Mouse (Mus musculus): Measurements from ENCODE around the gene Stum.
"Not testable (repeated sequence)": the region's sequence is repeated elsewhere in the genome, so short reads cannot be mapped to it uniquely, and the experiment has no call there.

The Stum gene

DNA sequence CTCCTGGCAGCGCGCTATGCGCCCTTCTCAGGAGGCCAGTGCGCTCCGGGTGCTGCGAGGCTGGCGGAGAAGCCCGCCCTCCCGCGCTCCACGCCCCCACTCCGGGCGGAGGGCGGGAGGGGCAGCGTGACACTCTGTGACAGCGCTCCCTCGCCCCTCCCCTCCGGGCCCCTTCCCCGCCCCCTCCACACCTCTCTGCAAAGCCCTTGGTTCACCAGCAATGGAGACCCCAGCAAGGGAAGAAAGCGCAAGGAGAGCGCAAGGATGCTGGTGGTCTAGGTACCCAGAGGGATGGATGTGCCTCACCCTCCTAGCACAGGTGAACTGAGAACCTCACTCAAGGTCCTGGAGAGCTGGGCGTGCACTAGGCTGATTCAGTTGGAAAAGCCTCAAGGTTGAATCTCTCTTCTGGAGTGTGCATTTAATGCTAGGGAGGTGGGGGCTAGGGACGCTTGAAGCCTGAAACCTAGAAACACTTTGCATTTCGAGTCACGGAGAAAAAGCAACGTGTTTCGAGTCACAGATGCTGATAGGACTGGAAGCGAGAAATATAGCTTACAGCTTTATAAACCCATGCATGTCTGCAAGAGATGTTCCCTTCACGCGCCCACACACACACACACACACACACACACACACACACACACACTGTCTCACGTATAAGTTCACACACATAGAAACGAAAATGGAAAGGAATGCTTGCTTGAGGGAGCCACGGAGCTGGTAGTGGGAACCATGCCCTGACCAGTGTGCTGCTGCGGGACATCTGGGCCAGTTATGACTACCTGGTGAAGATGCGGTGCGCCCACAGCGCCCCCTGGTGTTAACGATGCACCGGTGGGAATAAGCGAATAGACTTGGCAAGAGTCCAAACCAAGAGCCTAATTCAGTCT is at the start of gene Stum:
Gene Stum, minus strand, starts transcription at position 106 of the 893 bp plus-strand sequence.
- DNase-seq: peak; percentile 90 to 92

DNA sequence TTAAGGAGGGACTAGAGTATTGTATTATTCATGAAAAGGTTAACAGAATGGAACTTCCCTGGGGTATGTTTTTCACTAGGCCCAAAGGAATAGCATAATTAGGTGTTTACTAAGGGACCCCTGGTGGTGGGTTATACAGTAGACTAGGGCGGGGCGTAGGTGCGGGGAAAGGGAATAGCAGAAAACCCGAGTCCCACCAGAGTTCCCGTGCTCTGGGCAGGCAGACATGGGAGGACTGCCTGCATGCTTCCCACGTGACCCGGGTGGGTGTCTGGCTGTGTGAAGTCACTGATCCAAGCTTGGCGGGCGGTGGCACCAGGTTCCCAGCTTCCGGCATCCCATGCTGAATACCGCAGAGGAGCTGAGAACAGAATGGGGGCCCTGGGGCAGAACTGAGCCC is 49.4 kb upstream of the Stum start:
- no peak for DNase-seq

- DNase-seq: peak in 1 of 2 experiments; percentile 45
Measured at GRCm38 (mm10) chr1:180530457-180531263, 47.4 kb upstream of the Stum start.

GRCm38 (mm10) chr1:180529847-180530246 is 46.5 kb upstream of the Stum start:
- peak; percentile 53 to 54 for DNase-seq

GRCm38 (mm10) chr1:180525301-180525700 is 42.0 kb upstream of the Stum start:
- DNase-seq: no peak

- DNase-seq: no peak
Measured at GRCm38 (mm10) chr1:180523320-180523719, 40.0 kb upstream of the Stum start.

DNA sequence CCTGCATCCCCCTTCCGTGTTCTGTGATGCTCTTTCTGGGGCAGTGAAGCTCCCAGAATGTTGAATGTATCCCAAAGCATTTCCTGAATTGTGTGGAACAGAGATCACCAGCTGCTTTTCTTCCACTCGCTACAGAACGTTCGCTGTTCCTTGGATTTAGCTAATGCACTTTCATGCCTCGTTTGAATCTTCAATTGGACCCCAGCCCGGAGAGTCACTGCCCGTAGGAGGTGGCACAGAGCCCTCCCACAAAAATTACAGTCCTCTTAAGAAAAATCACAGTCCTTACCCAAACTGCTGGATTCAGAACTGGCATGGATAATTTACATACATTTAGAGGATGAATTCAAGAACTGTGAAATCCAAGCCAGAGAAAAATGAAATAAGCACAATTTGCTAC is 36.9 kb upstream of the Stum start:
- no peak for DNase-seq

DNA sequence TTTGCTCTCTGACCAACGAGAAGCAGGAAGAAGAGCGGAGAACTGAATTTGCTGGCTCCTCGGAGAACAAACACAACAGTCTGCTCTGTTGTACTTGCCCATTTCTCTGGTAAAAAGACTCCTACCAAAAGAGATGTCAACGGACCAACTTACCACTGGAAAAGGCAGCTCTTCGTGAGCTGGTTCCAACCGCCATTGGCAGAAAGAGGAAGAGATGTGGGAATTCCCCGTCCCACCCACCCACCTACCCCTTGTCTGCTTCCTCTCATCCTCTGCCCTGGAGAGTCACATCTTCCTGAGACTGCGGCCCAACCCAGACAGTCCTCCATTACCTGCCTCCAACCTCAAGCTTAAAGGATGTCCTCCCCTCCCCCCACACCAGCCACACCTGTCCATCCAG is 36.2 kb upstream of the Stum start:
- DNase-seq: peak in 1 of 2 experiments; percentile 22

- not testable (repeated sequence) for DNase-seq
Measured at GRCm38 (mm10) chr1:180518899-180519298, 35.6 kb upstream of the Stum start.

DNA sequence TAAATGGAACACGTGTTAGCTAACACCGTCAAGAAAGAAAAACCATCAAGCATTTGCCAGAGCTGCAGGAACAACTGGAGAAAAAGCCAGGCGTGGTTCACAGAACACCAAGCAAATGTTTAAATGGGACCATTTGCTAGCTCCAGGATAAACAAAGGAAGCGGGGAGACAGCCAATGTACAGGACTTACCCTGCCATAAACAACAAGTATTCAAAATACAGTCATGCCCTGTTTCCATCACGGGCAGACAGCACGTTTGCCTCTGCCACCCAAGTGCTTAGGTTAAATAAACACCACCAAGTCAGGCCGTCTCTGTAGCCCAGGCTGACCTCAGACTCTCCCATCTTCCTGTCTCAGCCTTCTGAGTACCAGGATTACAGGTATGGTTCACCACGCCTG is 35.1 kb upstream of the Stum start:
- no peak for DNase-seq

DNA sequence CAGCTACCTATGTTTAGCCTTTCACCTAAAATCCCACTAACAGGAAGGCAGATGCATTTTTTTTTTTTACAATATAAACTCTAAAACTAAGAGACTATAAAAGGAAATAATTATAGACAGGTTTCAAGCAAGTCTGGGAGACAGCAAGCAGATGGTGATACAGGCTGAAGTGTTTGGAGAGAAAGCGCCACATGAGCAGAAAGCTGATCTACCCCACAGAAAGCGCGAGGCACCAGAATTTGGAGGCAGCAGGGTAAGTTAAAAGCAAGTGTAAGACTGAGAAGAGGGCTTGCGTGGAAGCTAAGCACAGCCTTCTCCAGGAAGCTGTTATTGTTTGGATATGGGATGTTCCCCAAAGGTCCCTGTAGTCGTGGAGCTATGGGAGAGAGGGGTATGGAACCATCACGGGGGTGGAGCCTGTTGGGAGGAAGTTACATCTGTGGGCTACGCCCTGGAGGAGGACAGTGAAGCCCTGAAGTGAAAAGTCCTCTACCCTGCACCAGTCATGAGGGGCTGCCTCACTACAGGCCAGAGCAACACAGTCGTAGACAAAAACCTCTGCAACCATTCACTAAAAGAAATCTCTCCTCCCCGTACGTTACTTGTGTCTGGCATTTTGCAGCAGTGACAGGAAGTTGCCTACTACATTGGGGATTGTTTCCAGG is 34.2 kb upstream of the Stum start:
- no peak for DNase-seq

- DNase-seq: peak in 1 of 2 experiments; percentile 32
Measured at GRCm38 (mm10) chr1:180514077-180514476, 30.8 kb upstream of the Stum start.

DNA sequence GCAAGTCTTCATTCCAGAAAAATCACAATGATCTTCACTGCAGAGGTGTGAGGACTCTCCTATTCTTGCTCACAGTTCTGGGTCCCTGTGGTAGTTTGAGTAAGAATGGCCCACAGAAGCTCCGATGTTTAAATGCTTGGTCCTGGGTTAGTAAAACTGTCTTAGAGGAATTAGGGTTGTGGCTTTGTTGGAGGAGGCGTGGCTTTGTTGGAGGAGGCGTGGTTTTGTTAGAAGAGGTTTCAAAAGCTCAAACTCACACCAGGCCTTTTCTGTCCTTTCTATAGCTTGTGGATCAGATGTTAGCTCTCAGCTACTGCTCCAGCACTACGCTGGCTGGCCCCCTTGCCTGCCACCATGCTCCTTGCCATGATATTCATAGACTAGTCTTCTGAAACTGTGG is 27.6 kb upstream of the Stum start:
- DNase-seq: peak; percentile 49 to 61

GRCm38 (mm10) chr1:180510442-180510841 is 27.1 kb upstream of the Stum start:
- DNase-seq: peak; percentile 61 to 72

GRCm38 (mm10) chr1:180508662-180509061 is 25.4 kb upstream of the Stum start:
- peak in 1 of 2 experiments; percentile 29 for DNase-seq

DNA sequence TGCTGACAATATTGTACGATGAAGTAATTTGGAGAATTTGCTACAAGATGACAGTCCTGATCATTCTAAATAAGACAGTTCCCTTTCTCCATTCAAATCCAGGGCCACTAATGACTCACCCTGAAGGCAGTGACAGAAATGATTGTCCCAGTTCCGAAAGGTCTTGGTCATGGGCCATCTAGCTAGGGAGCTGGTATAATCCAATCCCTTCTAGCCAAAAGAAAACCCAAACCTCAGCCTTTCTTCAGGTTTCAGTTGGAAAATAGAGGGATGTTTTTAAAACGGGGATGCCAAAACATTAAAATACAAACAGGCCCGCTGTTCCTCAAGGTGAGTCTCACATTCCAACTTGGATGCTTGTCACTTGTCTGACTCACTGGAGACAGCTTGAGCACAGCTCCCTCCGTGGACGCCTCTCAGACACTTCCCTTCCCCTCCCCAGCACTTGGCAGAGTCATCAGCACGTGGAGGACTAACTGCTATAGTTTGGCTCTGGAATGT is 24.0 kb upstream of the Stum start:
- DNase-seq: no peak

- DNase-seq: no peak
Measured at GRCm38 (mm10) chr1:180506341-180506740, 23.0 kb upstream of the Stum start.

DNA sequence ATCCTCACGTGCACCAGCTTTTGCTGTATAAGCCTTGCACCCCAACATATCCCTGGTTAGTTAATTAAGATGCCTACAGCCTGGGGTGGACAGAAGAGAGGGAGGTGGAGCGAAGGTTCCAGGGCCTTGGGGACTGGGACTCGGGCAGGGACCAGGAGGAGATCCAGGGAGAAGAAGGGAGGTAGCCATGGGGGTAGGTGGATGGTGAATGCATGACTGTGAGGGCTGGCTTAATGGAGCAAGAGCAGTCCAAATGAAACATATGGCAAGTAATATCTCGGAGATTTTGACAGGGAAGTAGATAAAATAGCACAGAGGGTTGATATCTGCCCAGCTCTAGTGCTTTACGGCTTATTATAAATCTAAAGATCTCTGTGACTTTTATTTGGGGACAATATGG is 21.6 kb upstream of the Stum start:
- no peak for DNase-seq

GRCm38 (mm10) chr1:180503484-180503883 is 20.2 kb upstream of the Stum start:
- DNase-seq: no peak

- no peak for DNase-seq
Measured at GRCm38 (mm10) chr1:180502566-180502965, 19.3 kb upstream of the Stum start.

GRCm38 (mm10) chr1:180500641-180501040 is 17.3 kb upstream of the Stum start:
- DNase-seq: no peak

DNA sequence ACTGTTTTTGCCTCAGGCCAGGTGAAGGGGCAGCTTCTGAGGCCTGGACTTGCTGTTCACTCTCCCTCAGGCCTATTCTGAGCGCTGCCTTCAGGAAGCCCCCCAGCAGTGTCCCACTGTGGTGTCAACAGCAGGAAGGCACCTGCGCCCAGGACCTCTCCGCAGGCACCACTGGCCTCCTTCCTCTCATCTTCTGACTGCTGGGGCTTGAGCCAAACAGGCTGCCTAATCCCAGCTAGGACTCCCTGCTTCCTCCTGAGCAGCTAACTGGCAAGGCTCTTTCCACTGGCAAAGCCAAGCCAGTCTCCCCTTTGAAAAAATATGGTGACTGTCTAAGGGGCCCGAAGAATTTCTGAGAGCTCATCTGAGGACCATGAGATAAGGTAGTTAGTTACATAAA is 16.9 kb upstream of the Stum start:
- peak in 1 of 2 experiments; percentile 34 for DNase-seq

- peak in 1 of 2 experiments; percentile 25 for DNase-seq
Measured at GRCm38 (mm10) chr1:180499766-180500165, 16.5 kb upstream of the Stum start.
